Comparison of ENCODE assay signal across 11 mouse cellular contexts in the genomic region with DNA sequence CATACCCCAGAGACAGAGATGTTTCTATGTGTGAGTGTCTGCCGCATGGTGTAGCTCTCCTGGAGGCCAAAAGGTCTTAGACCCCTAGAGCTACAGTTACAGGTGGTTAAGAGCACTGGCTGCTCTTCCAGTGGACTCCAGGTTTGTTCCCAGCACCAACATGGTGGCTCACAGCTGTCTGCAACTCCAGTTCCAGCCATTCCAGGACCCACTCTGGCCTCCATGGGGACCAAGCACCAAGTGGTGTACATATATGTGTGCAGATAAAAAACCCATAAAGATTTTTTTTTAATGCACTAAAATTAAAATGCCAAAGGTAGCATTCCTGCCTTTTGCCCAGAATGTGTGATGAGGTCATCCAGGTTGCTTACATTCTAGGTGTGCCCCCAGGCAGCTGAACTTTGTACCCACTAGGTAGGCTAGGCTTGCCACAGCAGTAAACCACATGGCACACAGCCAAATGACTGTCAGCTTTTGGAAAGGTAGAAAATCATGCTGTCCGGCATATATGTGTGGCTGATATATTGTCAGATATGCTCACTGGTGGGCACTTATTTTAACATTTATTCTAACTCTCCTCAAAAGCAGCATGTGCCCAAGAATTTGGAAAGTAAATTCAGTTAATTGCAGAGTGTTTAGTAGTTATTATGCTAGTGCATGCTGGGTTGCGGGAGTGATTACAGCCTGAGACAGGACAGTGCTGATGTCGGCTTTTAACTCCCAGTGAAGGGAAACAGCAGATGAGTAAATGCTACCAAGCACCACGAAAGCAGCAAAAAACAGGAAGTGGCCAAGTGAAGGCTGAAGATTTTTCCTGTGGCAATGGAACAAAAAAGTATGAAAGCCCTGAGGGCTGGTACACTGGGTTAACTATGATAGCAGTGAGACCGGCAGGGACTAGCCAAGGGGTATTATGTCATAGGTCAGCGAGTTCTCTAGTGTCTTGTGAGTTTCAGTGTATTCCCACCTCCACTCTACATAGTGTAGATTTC. TPM values are rescaled to one million over a fixed set of nuclear protein-coding genes. Genes with fewer than 3 reads are reported as not detected.
DNase-seq lines count a peak whose midpoint lies in the region; ATAC-seq and TF ChIP-seq lines count a peak whose summit lies in the region.
"Had no signal": no experiment of that assay in that cellular context is flagged by ENCODE, and none has a peak within 500 bp of the region (broad histone marks: within the 10 kb centered on the region; RNA-seq: fewer than 3 reads in every experiment).

No protein-coding gene starts in this region.

- no peak overlapping the region for H3K9ac ChIP-seq in kidney, embryonic 15.5 days
- H3K9ac ChIP-seq: neural tube, embryonic 12.5 days had no signal

- 76% methylated on average over 7 of the region's 7 CpGs for WGBS in kidney, embryonic 15.5 days
- WGBS in macrophage (ENCODE audit: missing documents), result 42% methylated on average over 7 of the region's 7 CpGs
- 65% methylated on average over 7 of the region's 7 CpGs for WGBS in lung, adult 2 months

- no peak overlapping the region for H3K4me2 ChIP-seq in kidney, embryonic 15.5 days
- H3K4me2 ChIP-seq: neural tube, embryonic 12.5 days had no signal

- H3K4me1 ChIP-seq in kidney, embryonic 15.5 days, result no peaks in the 10 kb centered on the region
- H3K4me1 ChIP-seq in lung, adult 2 months (ENCODE audit: control insufficient read depth, insufficient read depth, low read length), result peaks cover 2% of the 10 kb centered on the region
- H3K4me1 ChIP-seq: neural tube, embryonic 12.5 days had no signal

- H3K27me3 ChIP-seq in kidney, embryonic 15.5 days, result no peaks in the 10 kb centered on the region
- H3K27me3 ChIP-seq: neural tube, embryonic 12.5 days had no signal

- peak; percentile 80 for ATAC-seq in activated CD4-positive, CD25-positive, alpha-beta regulatory T cell, adult 4 months
- 0 out of 2 replicates have a peak, but pooled peaks have one; percentile 30 for ATAC-seq in kidney, embryonic 15.5 days (replicated peaks; ENCODE audit: low FRiP score)

- H3K27ac ChIP-seq in kidney, embryonic 15.5 days, result no peak overlapping the region
- H3K27ac ChIP-seq in macrophage, result peak overlapping the region; percentile 40
- H3K27ac ChIP-seq: neural tube, embryonic 12.5 days had no signal

- peaks cover 8% of the 10 kb centered on the region; the same call in 1 of the 2 replicates for H3K79me2 ChIP-seq in macrophage (ENCODE audit: inconsistent target)

- intact Hi-C loops in heart, postnatal 14 days (cut with DNase I), result no loop called here
- intact Hi-C loops in left cerebral cortex, postnatal 36 days (cut with DNase I), result no loop called here

- TF ChIP-seq CTCF in lung, adult 2 months (IDR thresholded peaks at IDR 0.05; ENCODE audit: insufficient read depth, low read length), result no peak

- H3K4me3 ChIP-seq in kidney, embryonic 15.5 days (replicated peaks), result no peak overlapping the region
- H3K4me3 ChIP-seq in macrophage (ENCODE audit: inconsistent target), result no peak overlapping the region
- H3K4me3 ChIP-seq in lung, adult 2 months (replicated peaks; ENCODE audit: extremely low read depth, low read depth, low read length), result no peak overlapping the region
- H3K4me3 ChIP-seq: neural tube, embryonic 12.5 days had no signal

- H3K9me3 ChIP-seq in kidney, embryonic 15.5 days (replicated peaks), result no peaks in the 10 kb centered on the region
- H3K9me3 ChIP-seq: neural tube, embryonic 12.5 days had no signal

- H3K36me3 ChIP-seq in kidney, embryonic 15.5 days, result peaks cover 61% of the 10 kb centered on the region
- H3K36me3 ChIP-seq in macrophage (ENCODE audit: inconsistent target), result peaks cover 23% of the 10 kb centered on the region; the same call in 1 of the 2 replicates

- peak; percentile 91 for DNase-seq in heart, adult 11 months
- no peak for DNase-seq in heart, postnatal 14 days
- DNase-seq in B cell, adult 2 months, result no peak
- DNase-seq in lung, adult 2 months, result no peak
- DNase-seq in left cerebral cortex, postnatal 36 days (ENCODE audit: low spot score in 2 of 2), result no peak
- DNase-seq: cerebellum, postnatal 25 days; lung, postnatal 36 days had no signal

- no peak for TF ChIP-seq POLR2A in lung, adult 2 months (IDR thresholded peaks at IDR 0.05; ENCODE audit: borderline replicate concordance, extremely low read depth, low read depth, low read length)

RNA-seq across cellular contexts. Expression of gene Sdcbp2, which starts 9.2 kb away (rescaled TPM):
- total RNA-seq in heart, postnatal 14 days (2021), result 1 to 10 TPM; 1.6 to 2.4 TPM
- polyA plus RNA-seq in activated CD4-positive, CD25-positive, alpha-beta regulatory T cell, adult 4 months (2017; shearing (Covaris generic)), result 10 to 100 TPM; 79.8 to 85.3 TPM
- 1.4 and 2.2 TPM in 2 replicates for polyA plus RNA-seq in kidney, embryonic 15.5 days (2015; fragmentation: Nextera tagmentation; extraction: Ambion mirVana)
- 1 to 10 TPM in 4 of 26 experiments, under 1 TPM in 10, not detected in 12; 0.53 to 1.4 (median 0.68) TPM for total RNA-seq in macrophage (2018; cell fraction: chromatin; rRNA removed)
- under 1 TPM in 9 of 26 experiments, not detected in 17; 0.07 to 0.19 (median 0.14) TPM for total RNA-seq in macrophage (2018; cell fraction: cytosol; rRNA removed)
- 1 to 10 TPM in 2 of 26 experiments, under 1 TPM in 13, not detected in 11; 0.37 to 1.5 (median 0.61) TPM for total RNA-seq in macrophage (2018; cell fraction: nucleus; rRNA removed)
- 0.25 TPM in 1 of 3 replicates, not detected in the others for polyA plus RNA-seq in macrophage (2018)
- 4.0 and 10.6 TPM in 2 replicates for polyA plus RNA-seq in lung, adult 2 months (2012; rRNA removed)
- 1 to 10 TPM; 1.6 to 2.3 TPM for total RNA-seq in left cerebral cortex, postnatal 36 days (2021)

RNA-seq across cellular contexts. Expression of gene Fkbp1a, which starts 20.9 kb away (rescaled TPM):
- 100 to 1,000 TPM; 279 to 287 TPM for total RNA-seq in heart, postnatal 14 days (2021)
- polyA plus RNA-seq in activated CD4-positive, CD25-positive, alpha-beta regulatory T cell, adult 4 months (2017; shearing (Covaris generic)), result 100 to 1,000 TPM; 298 to 313 TPM
- polyA plus RNA-seq in kidney, embryonic 15.5 days (2015; fragmentation: Nextera tagmentation; extraction: Ambion mirVana), result 707 and 718 TPM in 2 replicates
- total RNA-seq in macrophage (2018; cell fraction: chromatin; rRNA removed), result 100 to 1,000 TPM in 1 of 26 experiments, 10 to 100 TPM in 25; 16.2 to 117 (median 43.1) TPM
- total RNA-seq in macrophage (2018; cell fraction: cytosol; rRNA removed), result 100 to 1,000 TPM in 22 of 26 experiments, 10 to 100 TPM in 4; 80.0 to 191 (median 136) TPM
- 100 to 1,000 TPM in 4 of 26 experiments, 10 to 100 TPM in 22; 31.6 to 143 (median 62.3) TPM for total RNA-seq in macrophage (2018; cell fraction: nucleus; rRNA removed)
- 135 to 176 TPM (median 151 TPM) in 3 replicates for polyA plus RNA-seq in macrophage (2018)
- 129 and 214 TPM in 2 replicates for polyA plus RNA-seq in lung, adult 2 months (2012; rRNA removed)
- 100 to 1,000 TPM; 745 to 751 TPM for total RNA-seq in left cerebral cortex, postnatal 36 days (2021)
